Mouse (Mus musculus) forebrain, embryonic 16.5 days (tissue): ENCODE measurements around the gene Fes. TPM values are rescaled to one million over a fixed set of nuclear protein-coding genes. Genes with fewer than 3 reads are reported as not detected.
A peak's percentile ranks its signal among the peaks of the same experiment; 100 is the strongest.
"Not testable (repeated sequence)": the region's sequence is repeated elsewhere in the genome, so short reads cannot be mapped to it uniquely, and the experiment has no call there.

Experiments
- ATAC-seq: fragments of 200-750 bp; cut with Nextera tagmentation; 2 replicates; pipeline ENCODE4 v1.8.0; 2017; ENCODE audit warnings: mild to moderate bottlenecking, moderate library complexity
- H3K27ac ChIP-seq: fragments of 300-500 bp; sonication (generic); 2 replicates; pipeline ENCODE4 v1.5.1; 2014; ENCODE audit warnings: low read length, control low read depth
- H3K27me3 ChIP-seq: fragments of 300-500 bp; sonication (generic); replicated peaks from 2 replicates; pipeline ENCODE4 v1.6.1; 2014; ENCODE audit warnings: low read length; ENCODE audit not compliant: control insufficient read depth, insufficient read depth
- H3K36me3 ChIP-seq: fragments of 300-500 bp; sonication (generic); 2 replicates; pipeline ENCODE4 v1.6.1; 2014; ENCODE audit not compliant: control insufficient read depth, insufficient read depth
- H3K4me1 ChIP-seq: fragments of 300-500 bp; sonication (generic); replicated peaks from 2 replicates; pipeline ENCODE4 v1.6.1; 2014; ENCODE audit warnings: low read length; ENCODE audit not compliant: control insufficient read depth, insufficient read depth
- H3K4me2 ChIP-seq: fragments of 300-500 bp; sonication (generic); 2 replicates; pipeline ENCODE4 v1.6.1; 2014; ENCODE audit warnings: mild to moderate bottlenecking, low read length, control low read depth
- H3K4me3 ChIP-seq: fragments of 300-500 bp; sonication (generic); replicated peaks from 2 replicates; pipeline ENCODE4 v1.5.1; 2014; ENCODE audit warnings: mild to moderate bottlenecking, low read length, control low read depth
- H3K9ac ChIP-seq: fragments of 300-500 bp; sonication (generic); replicated peaks from 2 replicates; pipeline ENCODE4 v1.6.1; 2014; ENCODE audit warnings: low read depth, low read length, control low read depth
- H3K9me3 ChIP-seq: fragments of 300-500 bp; sonication (generic); 2 replicates; pipeline ENCODE4 v1.6.1; 2016; ENCODE audit warnings: low read length; ENCODE audit not compliant: control insufficient read depth
- WGBS: fragments of 180-500 bp; shearing (Covaris S2); extraction: QIAGEN DNeasy Blood & Tissue Kit; methylation state at CpG from one replicate; pipeline ENCODE4 v1.1.7; 2014; 5-methylcytosine and 5-hydroxymethylcytosine counted together
- polyA plus RNA-seq: library from polyadenylated mRNA; unstranded; fragments of >200 nt; fragmentation: Nextera tagmentation; extraction: Ambion mirVana; gene quantifications from 2 replicates; pipeline ENCODE4 v1.2.1, GENCODE M21; 2015

The Fes gene
- polyA plus RNA-seq, 1 experiment from 2014 or later: 2.8 TPM

DNA sequence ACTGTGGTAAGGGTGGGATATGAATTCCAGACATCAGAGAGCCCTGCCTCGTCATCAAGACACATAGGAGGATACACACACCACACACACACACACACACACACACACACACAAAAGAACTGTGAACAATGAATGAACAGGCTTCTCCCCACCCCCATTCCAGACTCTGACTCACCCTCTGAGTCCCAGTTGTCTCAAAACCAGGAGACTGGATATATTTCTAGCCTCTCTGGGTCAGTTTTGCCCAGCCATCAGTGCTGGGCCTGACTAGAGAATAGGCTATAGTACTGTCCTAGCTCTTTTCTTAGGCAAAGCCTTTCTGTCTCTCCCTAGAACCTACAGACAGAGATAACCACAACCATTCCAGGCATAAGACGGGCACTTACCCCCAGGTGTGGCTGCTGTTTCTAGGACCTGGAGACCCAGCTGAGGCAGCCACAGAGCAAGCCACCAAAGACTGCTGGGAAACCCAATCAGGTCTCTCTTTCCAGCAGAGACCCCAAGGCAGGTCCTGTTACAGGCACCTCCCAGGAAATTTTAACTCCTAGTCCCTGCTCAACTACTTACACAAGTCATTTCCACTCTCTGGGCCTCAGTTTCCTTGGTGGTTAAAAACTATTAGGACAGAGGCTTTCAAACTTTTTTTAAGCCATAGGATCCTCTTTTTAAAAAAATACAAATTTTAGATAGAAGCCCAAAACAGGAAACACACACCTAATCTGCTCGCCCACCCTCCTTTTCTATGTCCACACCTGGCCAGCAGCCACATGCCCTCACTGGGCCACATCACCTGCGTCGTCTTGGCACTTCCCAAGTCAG, 13.5 kb upstream of the Fes start:
- Histone ChIP-seq H3K9ac (peak overlapping the region; percentile 88), H3K27me3 (no peaks in the 10 kb centered on the region), H3K4me1 (peaks cover 32% of the 10 kb centered on the region), H3K9me3 (no peaks in the 10 kb centered on the region), H3K4me3 (peak overlapping the region; percentile 85), H3K27ac (no peak overlapping the region), H3K36me3 (peaks cover 6% of the 10 kb centered on the region), H3K4me2 (peak overlapping the region; percentile 93)
- ATAC-seq: no peak
- 25% methylated on average over 5 of the region's 5 CpGs for WGBS

DNA sequence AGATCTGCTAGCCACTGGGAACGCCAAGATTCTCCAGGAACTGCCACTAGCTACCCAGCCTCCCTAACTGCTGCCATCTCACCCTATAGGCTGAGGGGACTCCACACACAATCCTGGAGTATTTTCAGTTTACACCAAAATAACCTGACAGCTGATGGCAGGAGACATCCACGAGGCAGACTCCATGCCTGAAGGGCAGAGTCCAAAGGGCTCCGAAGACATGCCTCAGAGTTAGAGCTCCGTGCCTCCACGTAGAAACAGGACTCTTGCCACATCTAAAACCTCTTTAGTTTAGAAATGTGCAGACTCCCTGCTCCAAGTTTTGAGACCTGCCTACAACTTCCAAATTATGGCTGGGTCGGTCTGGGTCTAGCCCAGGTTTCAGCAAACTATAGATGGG, 12.8 kb upstream of the Fes start:
- 73% methylated on average over 6 of the region's 6 CpGs for WGBS
- Histone ChIP-seq H3K27me3 (no peaks in the 10 kb centered on the region), H3K4me1 (peaks cover 32% of the 10 kb centered on the region), H3K36me3 (peaks cover 6% of the 10 kb centered on the region), H3K9ac (peak overlapping the region; percentile 7), H3K4me3 (no peak overlapping the region), H3K9me3 (no peaks in the 10 kb centered on the region), H3K4me2 (peak overlapping the region; percentile 93; the same call in 1 of the 2 replicates), H3K27ac (no peak overlapping the region)
- no peak for ATAC-seq

DNA sequence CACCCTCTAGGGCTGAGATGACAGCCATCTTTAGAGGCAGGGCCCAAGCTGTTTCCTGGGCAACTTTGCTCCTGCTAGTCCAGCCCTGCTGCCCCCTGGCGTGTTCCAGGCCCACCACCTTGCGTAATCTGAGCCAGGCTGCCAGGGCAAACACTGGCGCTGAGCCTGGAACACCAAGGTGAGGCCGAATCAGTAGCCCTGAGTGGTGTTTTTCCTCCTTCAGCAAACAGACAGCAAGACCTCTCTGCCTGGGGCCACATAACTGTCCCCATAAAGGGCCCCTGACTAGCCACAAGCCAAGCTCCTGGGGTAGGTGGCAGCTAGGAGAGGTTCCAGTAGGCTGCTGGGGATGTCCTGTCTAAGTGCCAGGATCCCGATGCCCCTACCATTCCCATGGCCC, 12.4 kb upstream of the Fes start:
- Histone ChIP-seq H3K4me1 (peaks cover 32% of the 10 kb centered on the region), H3K27ac (no peak overlapping the region), H3K27me3 (no peaks in the 10 kb centered on the region), H3K4me3 (no peak overlapping the region), H3K9ac (peak overlapping the region; percentile 7), H3K36me3 (peaks cover 6% of the 10 kb centered on the region), H3K4me2 (peak overlapping the region; percentile 11; the same call in 1 of the 2 replicates), H3K9me3 (no peaks in the 10 kb centered on the region)
- ATAC-seq: no peak
- WGBS: 43% methylated on average over 5 of the region's 5 CpGs

DNA sequence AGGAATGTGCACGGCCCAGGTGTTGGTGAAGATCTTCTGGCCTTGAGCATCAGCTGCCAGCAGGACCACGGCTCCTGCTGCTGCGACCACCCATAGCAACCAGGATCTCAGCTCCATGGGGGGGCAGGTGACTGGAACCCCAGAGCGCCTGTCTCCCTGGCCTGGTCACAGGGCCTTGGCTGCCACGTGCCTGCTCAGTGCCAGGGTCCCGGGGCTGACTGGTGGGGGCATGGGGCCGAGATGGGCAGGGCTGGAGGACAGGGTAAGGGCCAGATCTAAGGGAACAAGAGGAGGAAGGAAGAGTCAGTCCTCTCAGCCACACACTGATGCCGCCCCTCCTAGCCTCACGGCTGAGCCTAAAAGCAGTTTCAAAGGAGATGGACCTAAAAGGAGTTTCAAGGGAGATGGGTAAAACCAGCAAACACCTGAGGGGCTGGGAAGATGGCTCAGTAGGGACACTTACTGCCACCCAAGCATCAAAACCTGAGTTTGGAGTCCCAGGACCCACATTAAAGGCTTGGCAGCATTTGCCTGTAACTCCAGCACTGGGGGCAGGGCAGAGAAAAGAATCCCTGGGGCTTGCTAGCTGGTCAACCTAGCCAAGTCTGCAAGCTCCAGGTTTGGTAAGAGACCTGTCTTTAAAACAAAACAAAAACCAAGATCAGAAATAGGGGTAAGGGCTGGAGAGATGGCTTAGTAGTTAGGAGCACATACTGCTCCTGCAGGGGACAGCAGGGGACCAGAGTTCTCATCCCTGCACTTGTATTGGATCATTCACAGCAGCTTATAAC, 11.1 kb upstream of the Fes start:
- H3K9me3 ChIP-seq: no peaks in the 10 kb centered on the region
- H3K9ac ChIP-seq: no peak overlapping the region
- no peak for ATAC-seq
- 70% methylated on average over 9 of the region's 9 CpGs for WGBS
- H3K4me3 ChIP-seq: no peak overlapping the region
- no peaks in the 10 kb centered on the region for H3K27me3 ChIP-seq
- no peak overlapping the region for H3K27ac ChIP-seq
- peaks cover 6% of the 10 kb centered on the region for H3K36me3 ChIP-seq
- H3K4me1 ChIP-seq: peaks cover 30% of the 10 kb centered on the region
- no peak overlapping the region for H3K4me2 ChIP-seq

DNA sequence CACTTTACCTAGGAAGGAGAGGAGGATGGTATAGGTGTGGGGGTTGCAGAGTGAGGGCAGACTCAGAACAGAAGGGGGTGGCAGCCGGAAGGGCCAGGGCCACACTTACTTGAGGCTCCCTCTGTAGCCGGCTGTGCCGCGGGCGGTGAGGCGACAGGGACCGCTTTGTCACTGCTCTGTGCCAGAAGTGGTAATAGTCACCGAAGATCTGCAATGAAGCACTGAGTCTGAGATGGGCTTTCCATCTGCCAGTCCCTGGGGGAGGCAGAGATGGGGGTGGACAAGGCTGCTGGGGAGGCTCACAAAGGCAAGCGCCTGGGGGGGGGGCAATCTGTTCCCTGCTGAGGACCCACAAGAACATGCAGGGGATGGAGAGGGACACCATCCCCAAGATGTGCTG, 10.2 kb upstream of the Fes start:
- H3K4me3 ChIP-seq: no peak overlapping the region
- 88% methylated on average over 9 of the region's 9 CpGs for WGBS
- H3K27me3 ChIP-seq: no peaks in the 10 kb centered on the region
- no peak overlapping the region for H3K27ac ChIP-seq
- no peak for ATAC-seq
- H3K36me3 ChIP-seq: peaks cover 14% of the 10 kb centered on the region
- no peak overlapping the region for H3K4me2 ChIP-seq
- H3K9me3 ChIP-seq: no peaks in the 10 kb centered on the region
- H3K4me1 ChIP-seq: peaks cover 24% of the 10 kb centered on the region
- H3K9ac ChIP-seq: no peak overlapping the region

DNA sequence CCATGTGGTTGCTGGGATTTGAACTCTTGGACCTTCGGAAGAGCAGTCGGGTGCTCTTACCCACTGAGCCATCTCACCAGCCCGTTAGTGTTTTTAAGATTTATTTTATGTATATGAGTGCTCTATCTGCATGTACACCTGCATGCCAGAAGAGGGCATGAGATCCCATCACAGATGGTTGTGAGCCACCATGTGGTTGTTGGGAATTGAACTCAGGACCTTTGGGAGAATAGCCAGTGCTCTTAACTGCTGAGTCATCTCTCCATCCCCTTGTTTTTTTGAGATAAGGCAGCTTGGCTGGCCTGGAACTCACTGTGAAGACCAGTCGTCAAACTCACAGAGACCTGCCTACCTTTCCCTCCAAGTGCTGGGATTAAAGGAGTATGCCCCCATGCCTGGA, 8.7 kb upstream of the Fes start:
- H3K9me3 ChIP-seq, H3K4me2 ChIP-seq, ATAC-seq, H3K27ac ChIP-seq, H3K27me3 ChIP-seq, H3K9ac ChIP-seq, H3K4me3 ChIP-seq: not testable (repeated sequence)
- H3K36me3 ChIP-seq: peaks cover 23% of the 10 kb centered on the region
- H3K4me1 ChIP-seq: peaks cover 20% of the 10 kb centered on the region
- 86% methylated on average over 4 of the region's 4 CpGs for WGBS

DNA sequence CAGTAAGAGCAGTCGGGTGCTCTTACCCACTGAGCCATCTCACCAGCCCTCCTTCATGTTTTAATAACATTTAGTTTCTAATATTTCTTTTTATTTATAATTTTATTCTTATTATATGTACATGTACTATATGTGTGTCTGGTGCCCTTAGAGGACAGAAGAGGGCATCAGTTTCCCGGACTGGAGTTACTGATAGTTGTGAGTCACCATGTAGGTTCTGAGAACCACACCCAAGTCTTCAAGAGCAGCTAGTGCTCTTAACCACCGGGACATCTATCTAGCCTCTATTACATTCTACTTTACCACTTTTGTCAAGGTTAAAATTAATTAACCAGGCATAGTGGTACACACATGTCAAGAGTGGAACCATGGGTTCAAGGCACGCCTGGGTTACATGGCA, 6.9 kb upstream of the Fes start:
- Histone ChIP-seq H3K9me3 (no peaks in the 10 kb centered on the region), H3K27ac (no peak overlapping the region), H3K4me3 (no peak overlapping the region), H3K9ac (no peak overlapping the region), H3K36me3 (peaks cover 23% of the 10 kb centered on the region), H3K4me1 (peaks cover 2% of the 10 kb centered on the region; the same call in 1 of the 2 replicates), H3K4me2 (no peak overlapping the region), H3K27me3 (no peaks in the 10 kb centered on the region)
- no peak for ATAC-seq
- WGBS: 97% methylated on average over 4 of the region's 4 CpGs

DNA sequence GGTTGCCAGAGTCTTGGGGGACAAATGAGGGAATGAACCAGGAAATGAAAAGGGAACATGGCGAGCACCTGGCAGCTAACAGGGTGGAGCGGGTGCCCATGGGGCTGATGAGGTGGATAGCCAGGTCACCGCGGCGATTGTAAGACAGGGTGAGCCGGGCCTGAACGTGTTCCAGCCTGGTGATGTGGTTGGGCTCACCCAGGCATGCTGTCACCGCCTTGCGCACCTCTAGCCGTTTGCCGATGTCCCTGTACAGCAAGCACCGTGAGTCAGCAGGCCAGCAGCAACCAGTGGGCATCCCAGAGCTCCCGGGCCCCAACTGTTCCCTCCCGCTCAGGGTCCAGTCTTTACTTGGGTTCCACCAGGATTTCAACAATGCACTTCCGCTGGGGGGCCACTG, 4.4 kb upstream of the Fes start:
- H3K36me3 ChIP-seq: peaks cover 23% of the 10 kb centered on the region
- no peaks in the 10 kb centered on the region for H3K9me3 ChIP-seq
- no peaks in the 10 kb centered on the region for H3K27me3 ChIP-seq
- ATAC-seq: no peak
- H3K27ac ChIP-seq: no peak overlapping the region
- H3K9ac ChIP-seq: no peak overlapping the region
- H3K4me1 ChIP-seq: no peaks in the 10 kb centered on the region
- H3K4me3 ChIP-seq: no peak overlapping the region
- no peak overlapping the region for H3K4me2 ChIP-seq
- 93% methylated on average over 15 of the region's 15 CpGs for WGBS

DNA sequence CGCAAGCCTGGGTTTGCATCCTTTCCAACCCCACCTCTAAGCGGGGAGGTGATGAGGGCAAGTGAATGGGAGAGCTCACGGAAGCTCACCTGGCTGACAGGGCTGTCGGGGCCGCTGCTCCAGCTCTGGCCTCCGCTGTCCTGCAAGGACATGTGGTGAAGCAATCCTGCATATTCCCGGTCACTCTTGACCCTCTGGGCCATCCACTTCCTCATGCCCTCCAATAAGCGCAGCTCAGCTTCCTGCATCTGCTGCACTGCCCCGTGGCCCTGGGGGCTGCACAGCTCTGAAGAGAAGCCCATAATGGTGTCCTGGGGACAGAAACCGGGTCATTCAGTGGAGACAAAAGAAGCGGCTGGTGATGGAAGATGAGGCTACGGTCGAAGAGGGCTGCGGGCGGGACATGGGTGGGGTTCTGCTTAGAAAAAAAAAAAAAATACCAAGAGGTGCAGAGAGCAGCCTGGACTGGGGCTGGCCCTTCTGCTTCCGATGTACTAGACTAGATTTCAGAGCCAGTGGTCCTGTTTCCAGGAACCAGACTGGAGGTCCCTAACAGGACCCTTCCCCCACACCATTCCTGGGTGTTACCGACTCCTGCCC, 613 bp downstream of the Fes start:
- Histone ChIP-seq H3K27me3 (peaks cover 7% of the 10 kb centered on the region), H3K36me3 (peaks cover 2% of the 10 kb centered on the region), H3K4me3 (no peak overlapping the region), H3K4me1 (peaks cover 5% of the 10 kb centered on the region; the same call in 1 of the 2 replicates), H3K9me3 (no peaks in the 10 kb centered on the region), H3K27ac (no peak overlapping the region), H3K9ac (no peak overlapping the region), H3K4me2 (no peak overlapping the region)
- WGBS: 39% methylated on average over 17 of the region's 17 CpGs
- ATAC-seq: no peak
